Mouse (Mus musculus) right cerebral cortex, postnatal 4 days (tissue): ENCODE results near the gene Fam163b.
A peak's percentile ranks its signal among the peaks of the same experiment; 100 is the strongest.

Source experiments
- DNase-seq: peaks from one replicate; pipeline ENCODE4 v3.0.0-alpha.2; 2022

The Fam163b gene

GRCm38 (mm10) chr2:27141950-27142693 is at the start of gene Fam163b:
Gene Fam163b (minus strand): TSS chr2:27142491.
- DNase-seq, result peak; percentile 65

- no peak for DNase-seq
Observed at GRCm38 (mm10) chr2:27189994-27190393, 47.7 kb upstream of the Fam163b start.

- DNase-seq, result no peak
Observed at GRCm38 (mm10) chr2:27187531-27187930, 45.2 kb upstream of the Fam163b start.

GRCm38 (mm10) chr2:27183734-27184133 is 41.4 kb upstream of the Fam163b start:
- no peak for DNase-seq

- DNase-seq, result no peak
Observed at GRCm38 (mm10) chr2:27181907-27182306, 39.6 kb upstream of the Fam163b start.

GRCm38 (mm10) chr2:27179101-27179500 is 36.8 kb upstream of the Fam163b start:
- DNase-seq, result no peak

- peak; percentile 43 for DNase-seq
Observed at GRCm38 (mm10) chr2:27175696-27176267, 33.5 kb upstream of the Fam163b start.

- DNase-seq, result no peak
Observed at GRCm38 (mm10) chr2:27174242-27174641, 32.0 kb upstream of the Fam163b start.

- no peak for DNase-seq
Observed at GRCm38 (mm10) chr2:27166999-27167398, 24.7 kb upstream of the Fam163b start.

GRCm38 (mm10) chr2:27166074-27166473 is 23.8 kb upstream of the Fam163b start:
- DNase-seq, result no peak

GRCm38 (mm10) chr2:27164796-27165590 is 22.7 kb upstream of the Fam163b start, which contains the start of gene Dbh:
Gene Dbh (plus strand): TSS chr2:27165233.
- peak; percentile 65 for DNase-seq

- DNase-seq, result peak; percentile 45
Observed at GRCm38 (mm10) chr2:27163851-27164250, 21.6 kb upstream of the Fam163b start.

GRCm38 (mm10) chr2:27162656-27163055 is 20.4 kb upstream of the Fam163b start:
- DNase-seq, result no peak

- DNase-seq, result no peak
Observed at GRCm38 (mm10) chr2:27161526-27161925, 19.2 kb upstream of the Fam163b start.

GRCm38 (mm10) chr2:27156596-27156995 is 14.3 kb upstream of the Fam163b start:
- DNase-seq, result no peak

GRCm38 (mm10) chr2:27154466-27155185 is 12.3 kb upstream of the Fam163b start:
- peak; percentile 30 for DNase-seq

- DNase-seq, result no peak
Observed at GRCm38 (mm10) chr2:27149457-27149856, 7.2 kb upstream of the Fam163b start.

GRCm38 (mm10) chr2:27146840-27147239 is 4.5 kb upstream of the Fam163b start:
- DNase-seq, result no peak

GRCm38 (mm10) chr2:27144957-27145356 is 2.7 kb upstream of the Fam163b start:
- DNase-seq, result no peak

GRCm38 (mm10) chr2:27138356-27138755 is 3.9 kb downstream of the Fam163b start:
- no peak for DNase-seq

GRCm38 (mm10) chr2:27136789-27137188 is 5.5 kb downstream of the Fam163b start:
- DNase-seq, result no peak

- no peak for DNase-seq
Observed at GRCm38 (mm10) chr2:27136336-27136735, 6.0 kb downstream of the Fam163b start.

- DNase-seq, result no peak
Observed at GRCm38 (mm10) chr2:27135935-27136334, 6.4 kb downstream of the Fam163b start.
